Mouse (Mus musculus) spleen, adult 12 weeks (tissue): ENCODE measurements around the gene Accsl.

Experiments used
- DNase-seq: peaks from one replicate; pipeline ENCODE4 v3.0.0; 2022; ENCODE audit warnings: low spot score

The Accsl gene

DNA sequence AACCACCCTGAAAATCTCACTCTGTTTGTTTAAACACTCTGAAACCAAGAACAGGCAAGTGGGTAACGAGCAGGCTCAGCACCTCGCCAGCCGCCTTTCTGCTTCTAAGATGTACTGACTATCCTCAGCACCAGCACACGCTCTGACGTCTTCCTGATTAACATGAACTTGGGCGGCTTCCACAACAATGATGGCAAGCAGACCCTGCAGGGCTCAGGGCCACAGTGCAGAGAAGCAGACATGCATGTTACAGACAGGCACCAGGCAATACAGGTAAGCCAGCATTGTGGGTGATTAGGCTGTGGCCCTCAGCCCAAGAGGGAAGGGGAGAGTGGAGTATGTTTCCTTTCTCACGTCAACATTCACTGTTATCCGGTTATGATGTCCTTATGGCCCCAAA is 61.5 kb downstream of the Accsl start:
- no peak for DNase-seq

- no peak for DNase-seq
Measured at GRCm38 (mm10) chr2:93806487-93807201, 62.3 kb downstream of the Accsl start.

- no peak for DNase-seq
Measured at GRCm38 (mm10) chr2:93805523-93805922, 63.4 kb downstream of the Accsl start.
